Mouse (Mus musculus) cortical plate, adult 2 months (tissue): ENCODE data around the gene Gpr62.

Experiments
- CTCF ChIP-seq: fragments of 200-500 bp; IDR thresholded peaks from 2 replicates; pipeline ENCODE4 v1.5.1; 2011; ENCODE audit warnings: mild to moderate bottlenecking, control low read depth, low read length; ENCODE audit not compliant: insufficient read depth; ENCODE audit errors: extremely low read depth
- POLR2A ChIP-seq: fragments of 200-500 bp; IDR thresholded peaks from 2 replicates; pipeline ENCODE4 v1.6.1; 2011; ENCODE audit warnings: mild to moderate bottlenecking, low read length, control low read depth; ENCODE audit not compliant: insufficient read depth; ENCODE audit errors: extremely low read depth

- TF ChIP-seq CTCF (no peak), POLR2A (peak; percentile 57; the same call in 1 of the 2 replicates)
Observed at GRCm38 (mm10) chr9:106454888-106455681, 10.7 kb downstream of the Gpr62 start.
